Mouse (Mus musculus) hindbrain, postnatal 0 days (tissue): ENCODE measurements around the gene Csrnp3. TPM values are rescaled to one million over a fixed set of nuclear protein-coding genes. Genes with fewer than 3 reads are reported as not detected.

Source experiments
- ATAC-seq: fragments of 200-750 bp; cut with Nextera tagmentation; 2 replicates; pipeline ENCODE4 v1.8.0; 2017; ENCODE audit warnings: mild to moderate bottlenecking, moderate TSS enrichment, moderate library complexity
- DNase-seq: peaks from one replicate; pipeline ENCODE4 v3.0.0-alpha.2; 2015; ENCODE audit warnings: low spot score
- H3K27ac ChIP-seq: fragments of 300-500 bp; sonication (generic); 2 replicates; pipeline ENCODE4 v1.5.1; 2014; ENCODE audit warnings: mild to moderate bottlenecking
- H3K27me3 ChIP-seq: fragments of 300-500 bp; sonication (generic); 2 replicates; pipeline ENCODE4 v1.6.1; 2014; ENCODE audit warnings: low read length, mixed read lengths; ENCODE audit not compliant: insufficient read depth
- H3K36me3 ChIP-seq: fragments of 300-500 bp; sonication (generic); 2 replicates; pipeline ENCODE4 v1.6.1; 2014; ENCODE audit warnings: low read length, mixed read lengths; ENCODE audit not compliant: insufficient read depth
- H3K4me1 ChIP-seq: fragments of 300-500 bp; sonication (generic); 2 replicates; pipeline ENCODE4 v1.6.1; 2014; ENCODE audit warnings: antibody characterized with exemption, low read length, mixed read lengths; ENCODE audit not compliant: insufficient read depth
- H3K4me2 ChIP-seq: fragments of 300-500 bp; sonication (generic); 2 replicates; pipeline ENCODE4 v1.6.1; 2014; ENCODE audit warnings: low read depth, mild to moderate bottlenecking, low read length, moderate library complexity, mixed read lengths
- H3K4me3 ChIP-seq: fragments of 300-500 bp; sonication (generic); 2 replicates; pipeline ENCODE4 v1.5.1; 2014; ENCODE audit warnings: low read length
- H3K9ac ChIP-seq: fragments of 300-500 bp; sonication (generic); replicated peaks from 2 replicates; pipeline ENCODE4 v1.6.1; 2014; ENCODE audit warnings: mild to moderate bottlenecking, low read length, moderate library complexity, mixed read lengths
- H3K9me3 ChIP-seq: fragments of 300-500 bp; sonication (generic); 2 replicates; pipeline ENCODE4 v1.6.1; 2016; ENCODE audit warnings: low read length, mixed read lengths
- CTCF ChIP-seq: IDR thresholded peaks from 2 replicates; pipeline ENCODE4 v1.5.1; 2016; ENCODE audit warnings: antibody characterized with exemption, control low read depth, low read depth
- WGBS: fragments of 180-500 bp; shearing (Covaris S2); extraction: QIAGEN DNeasy Blood & Tissue Kit; methylation state at CpG from one replicate; pipeline ENCODE4 v1.1.7; 2014; 5-methylcytosine and 5-hydroxymethylcytosine counted together
- polyA plus RNA-seq: library from polyadenylated mRNA; unstranded; fragments of >200 nt; fragmentation: Nextera tagmentation; extraction: Ambion mirVana; gene quantifications from 2 replicates; pipeline ENCODE4 v1.2.1, GENCODE M21; 2015
- total RNA-seq: library from RNA; depleted of rRNA; stranded (reverse); fragments of >200 nt; gene quantifications from 2 replicates; pipeline ENCODE4 v1.2.3, GENCODE M21; 2014

Csrnp3 gene
- total and polyA plus RNA-seq, 2 experiments from 2014 or later: 35.5 to 56.5 TPM

DNA sequence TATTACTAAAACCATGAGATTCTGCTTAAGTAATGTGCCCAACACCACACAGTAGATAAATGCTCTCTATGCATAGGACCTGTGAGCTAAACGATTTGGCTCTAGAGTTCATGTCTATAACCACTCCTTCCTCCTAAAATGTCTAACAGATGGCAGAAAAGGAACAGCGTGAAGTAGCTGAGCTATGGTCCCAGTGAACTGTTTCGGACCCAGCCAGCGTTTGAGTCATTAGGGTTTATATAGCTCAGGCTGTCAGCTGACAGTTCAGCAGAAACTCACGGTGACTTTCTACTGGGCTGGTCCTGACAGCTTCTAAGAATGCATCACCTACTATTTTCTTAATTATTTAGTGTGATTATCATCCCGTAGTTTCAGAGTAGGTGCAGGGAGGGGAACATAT, 141.5 kb downstream of the Csrnp3 start:
- ATAC-seq (peak; percentile 35; the same call in 1 of the 2 replicates), DNase-seq (no peak)
- no peaks in the 10 kb centered on the region for H3K36me3 ChIP-seq
- H3K27me3 ChIP-seq: no peaks in the 10 kb centered on the region
- no peak for TF ChIP-seq CTCF
- no peak overlapping the region for H3K4me3 ChIP-seq
- H3K4me1 ChIP-seq: peaks cover 4% of the 10 kb centered on the region; the same call in 1 of the 2 replicates
- H3K4me2 ChIP-seq: no peak overlapping the region
- H3K9ac ChIP-seq: no peak overlapping the region
- no peaks in the 10 kb centered on the region for H3K9me3 ChIP-seq
- 52% methylated on average over 6 of the region's 6 CpGs for WGBS
- H3K27ac ChIP-seq: no peak overlapping the region

GRCm38 (mm10) chr2:65987588-65987987, 142.0 kb downstream of the Csrnp3 start:
- ATAC-seq (no peak), DNase-seq (no peak)
- Histone ChIP-seq H3K4me3 (no peak overlapping the region), H3K4me2 (no peak overlapping the region), H3K36me3 (no peaks in the 10 kb centered on the region), H3K9me3 (no peaks in the 10 kb centered on the region), H3K27ac (no peak overlapping the region), H3K9ac (no peak overlapping the region), H3K27me3 (no peaks in the 10 kb centered on the region), H3K4me1 (peaks cover 7% of the 10 kb centered on the region; the same call in 1 of the 2 replicates)
- no peak for TF ChIP-seq CTCF
- 57% methylated on average over 3 of the region's 3 CpGs for WGBS

DNA sequence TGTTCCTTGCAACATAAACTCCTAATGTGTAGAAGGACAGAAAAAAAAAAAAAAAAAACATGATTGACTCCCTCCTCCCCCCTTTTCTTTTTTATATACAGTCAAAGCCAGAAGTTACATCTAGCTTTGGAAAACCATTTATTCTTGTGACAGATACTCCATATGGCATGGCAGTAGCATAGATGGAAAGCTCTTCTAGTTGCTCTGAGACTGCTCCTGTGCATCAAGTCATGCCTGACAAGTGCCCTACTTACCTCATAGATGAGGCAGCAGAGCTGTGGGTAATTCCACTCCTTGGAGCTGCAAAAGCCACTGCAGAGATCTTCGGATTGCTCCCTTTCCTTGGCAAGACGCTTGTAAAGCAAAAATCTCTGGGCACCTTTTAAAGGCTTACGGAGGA, 143.2 kb downstream of the Csrnp3 start:
- Histone ChIP-seq H3K4me3 (no peak overlapping the region), H3K9ac (no peak overlapping the region), H3K4me1 (peaks cover 15% of the 10 kb centered on the region; the same call in 1 of the 2 replicates), H3K9me3 (no peaks in the 10 kb centered on the region), H3K27me3 (no peaks in the 10 kb centered on the region), H3K4me2 (no peak overlapping the region), H3K27ac (no peak overlapping the region), H3K36me3 (no peaks in the 10 kb centered on the region)
- WGBS: 72% methylated on average over 3 of the region's 3 CpGs
- no peak for TF ChIP-seq CTCF
- no peak for ATAC-seq
- DNase-seq: no peak

- Histone ChIP-seq H3K4me1 (peaks cover 21% of the 10 kb centered on the region; the same call in 1 of the 2 replicates), H3K27me3 (no peaks in the 10 kb centered on the region), H3K4me3 (no peak overlapping the region), H3K9ac (no peak overlapping the region), H3K4me2 (no peak overlapping the region), H3K9me3 (no peaks in the 10 kb centered on the region), H3K36me3 (no peaks in the 10 kb centered on the region), H3K27ac (no peak overlapping the region)
- ATAC-seq (no peak), DNase-seq (no peak)
- peak; percentile 33; the same call in 1 of the 2 replicates for TF ChIP-seq CTCF
These were observed 144.5 kb downstream of the Csrnp3 start for GRCm38 (mm10) chr2:65990108-65990507.

DNA sequence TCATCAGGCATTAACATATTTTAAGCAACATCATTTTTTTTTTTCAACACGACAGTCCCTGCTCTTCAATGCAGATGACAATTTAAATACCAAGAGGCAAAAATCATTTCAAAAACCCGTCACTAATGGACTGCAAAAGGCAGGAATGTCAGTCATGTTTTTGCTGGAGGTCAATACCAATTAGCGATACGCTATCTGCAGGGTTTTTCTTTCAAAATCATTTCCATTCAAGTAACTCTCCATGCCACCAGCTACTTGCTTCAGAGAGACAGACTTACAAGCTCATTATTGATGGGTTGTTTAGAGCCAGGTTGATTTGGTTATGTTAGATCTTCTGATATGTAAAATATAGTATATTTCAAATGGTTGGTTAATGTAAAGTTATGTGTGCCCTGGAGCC, 145.2 kb downstream of the Csrnp3 start:
- Histone ChIP-seq H3K9ac (no peak overlapping the region), H3K36me3 (no peaks in the 10 kb centered on the region), H3K4me1 (peaks cover 22% of the 10 kb centered on the region; the same call in 1 of the 2 replicates), H3K4me3 (no peak overlapping the region), H3K9me3 (no peaks in the 10 kb centered on the region), H3K27ac (no peak overlapping the region), H3K4me2 (no peak overlapping the region), H3K27me3 (no peaks in the 10 kb centered on the region)
- 46% methylated on average over 4 of the region's 4 CpGs for WGBS
- ATAC-seq: no peak
- TF ChIP-seq CTCF: no peak
- no peak for DNase-seq

- Histone ChIP-seq H3K36me3 (no peaks in the 10 kb centered on the region), H3K4me2 (peak overlapping the region; percentile 42), H3K27ac (peak overlapping the region; percentile 67), H3K4me3 (no peak overlapping the region), H3K4me1 (peaks cover 22% of the 10 kb centered on the region; the same call in 1 of the 2 replicates), H3K9ac (no peak overlapping the region), H3K9me3 (no peaks in the 10 kb centered on the region), H3K27me3 (no peaks in the 10 kb centered on the region)
- ATAC-seq (peak; percentile 25; the same call in 1 of the 2 replicates), DNase-seq (peak; percentile 78)
- WGBS: 16% methylated on average over 14 of the region's 14 CpGs
- no peak for TF ChIP-seq CTCF
These were observed 147.8 kb downstream of the Csrnp3 start for GRCm38 (mm10) chr2:65993371-65993770.

DNA sequence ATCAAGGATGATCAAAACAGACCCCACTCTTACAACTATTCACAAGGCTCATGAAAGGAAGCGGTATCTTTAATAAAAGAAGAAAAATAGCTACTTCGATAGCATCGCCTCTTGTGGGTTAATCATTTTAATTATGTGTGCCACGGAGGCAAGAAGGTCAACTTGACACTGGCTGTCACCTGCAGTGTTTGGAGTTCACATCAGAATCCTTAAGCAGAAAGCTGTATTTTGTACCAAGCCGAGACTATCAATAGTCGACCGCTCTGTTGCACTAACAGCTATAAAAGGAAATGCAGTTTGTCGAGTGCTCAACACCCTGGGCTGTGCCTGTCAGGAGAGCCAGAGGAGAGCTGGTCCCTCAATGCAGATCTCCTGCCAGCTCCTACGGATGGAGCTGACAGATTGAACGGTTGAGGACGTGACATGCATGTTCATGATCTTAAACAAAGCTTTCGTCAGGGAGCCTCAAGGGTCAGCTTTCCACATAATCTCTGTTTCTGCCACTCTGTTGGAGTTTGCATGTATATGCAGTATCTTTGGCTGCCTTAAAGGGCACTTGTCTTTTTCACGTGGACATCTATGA, 149.4 kb downstream of the Csrnp3 start:
- peak overlapping the region; percentile 37; the same call in 1 of the 2 replicates for H3K9ac ChIP-seq
- H3K36me3 ChIP-seq: no peaks in the 10 kb centered on the region
- H3K27ac ChIP-seq: peak overlapping the region; percentile 74; the same call in 1 of the 2 replicates
- DNase-seq (peak; percentile 81), ATAC-seq (peak; percentile 90)
- no peaks in the 10 kb centered on the region for H3K27me3 ChIP-seq
- H3K9me3 ChIP-seq: no peaks in the 10 kb centered on the region
- H3K4me2 ChIP-seq: peak overlapping the region; percentile 47
- no peak for TF ChIP-seq CTCF
- peaks cover 18% of the 10 kb centered on the region; the same call in 1 of the 2 replicates for H3K4me1 ChIP-seq
- no peak overlapping the region for H3K4me3 ChIP-seq
- 10% methylated on average over 13 of the region's 13 CpGs for WGBS
